Mouse (Mus musculus) liver, postnatal 0 days (tissue): ENCODE data around the gene Klhdc3.

Source experiments
- CTCF ChIP-seq: sonication (generic); IDR thresholded peaks from 2 replicates; pipeline ENCODE4 v1.5.1; 2016; ENCODE audit warnings: antibody characterized with exemption, low read depth
- EP300 ChIP-seq: IDR thresholded peaks from 2 replicates; pipeline ENCODE4 v1.6.1; 2016; ENCODE audit warnings: antibody characterized with exemption, low read depth, mild to moderate bottlenecking

DNA sequence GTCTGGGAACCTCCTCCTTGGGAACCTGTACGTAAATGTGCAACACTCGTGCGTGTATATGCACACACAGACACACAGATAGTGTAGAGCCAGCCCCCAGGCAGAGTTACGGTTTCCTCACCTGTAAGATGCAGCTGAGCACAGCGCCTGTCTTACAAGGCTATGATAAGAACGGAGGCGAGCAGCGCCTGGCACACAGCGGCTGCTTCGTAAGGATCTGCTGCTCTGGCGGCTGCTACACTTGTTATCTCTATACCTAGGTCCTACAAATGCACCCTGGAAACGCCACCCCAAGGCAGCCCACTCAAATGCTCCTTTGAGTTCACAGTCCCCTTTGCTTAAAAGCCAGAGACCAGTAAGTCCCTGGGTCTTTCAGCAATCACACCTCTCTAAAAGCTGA is 10.0 kb upstream of the Klhdc3 start:
- TF ChIP-seq CTCF: no peak
- TF ChIP-seq EP300: no peak
